Mouse (Mus musculus) liver, embryonic 16.5 days (tissue): ENCODE measurements at regions not wholly inside any gene's neighbourhood (a gene's known extent, or its start where the extent isn't known, plus 50 kb on each side); places are given as distances from the start of the nearest gene placed in this dataset.

Source experiments
- ATAC-seq: fragments of 200-750 bp; cut with Nextera tagmentation; 2 replicates; pipeline ENCODE4 v1.8.0; 2017; ENCODE audit warnings: low read depth, mild to moderate bottlenecking, moderate number of reproducible peaks, moderate library complexity
- H3K27ac ChIP-seq: fragments of 300-500 bp; sonication (generic); 2 replicates; pipeline ENCODE4 v1.5.1; 2014; ENCODE audit warnings: mild to moderate bottlenecking, low read length
- H3K27me3 ChIP-seq: fragments of 300-500 bp; sonication (generic); 2 replicates; pipeline ENCODE4 v1.6.1; 2014; ENCODE audit warnings: low read depth, low read length, mixed read lengths; ENCODE audit not compliant: control insufficient read depth, insufficient read depth
- H3K36me3 ChIP-seq: fragments of 300-500 bp; sonication (generic); 2 replicates; pipeline ENCODE4 v1.6.1; 2014; ENCODE audit warnings: mild to moderate bottlenecking; ENCODE audit not compliant: control insufficient read depth, insufficient read depth
- H3K4me1 ChIP-seq: fragments of 300-500 bp; sonication (generic); 2 replicates; pipeline ENCODE4 v1.6.1; 2014; ENCODE audit warnings: low read depth, low read length, mixed read lengths; ENCODE audit not compliant: control insufficient read depth
- H3K4me2 ChIP-seq: fragments of 300-500 bp; sonication (generic); 2 replicates; pipeline ENCODE4 v1.6.1; 2014; ENCODE audit warnings: low read depth, low read length, mixed read lengths
- H3K4me3 ChIP-seq: fragments of 300-500 bp; sonication (generic); 2 replicates; pipeline ENCODE4 v1.5.1; 2014; ENCODE audit warnings: low read depth, mild to moderate bottlenecking, low read length
- H3K9ac ChIP-seq: fragments of 300-500 bp; sonication (generic); 2 replicates; pipeline ENCODE4 v1.6.1; 2014; ENCODE audit warnings: low read depth, low read length
- H3K9me3 ChIP-seq: fragments of 300-500 bp; sonication (generic); replicated peaks from 2 replicates; pipeline ENCODE4 v1.6.1; 2016; ENCODE audit warnings: low read length; ENCODE audit not compliant: control insufficient read depth
- WGBS: fragments of 180-500 bp; shearing (Covaris S2); extraction: QIAGEN DNeasy Blood & Tissue Kit; methylation state at CpG from one replicate; pipeline ENCODE4 v1.1.7; 2014; ENCODE audit not compliant: insufficient replicate concordance; 5-methylcytosine and 5-hydroxymethylcytosine counted together

DNA sequence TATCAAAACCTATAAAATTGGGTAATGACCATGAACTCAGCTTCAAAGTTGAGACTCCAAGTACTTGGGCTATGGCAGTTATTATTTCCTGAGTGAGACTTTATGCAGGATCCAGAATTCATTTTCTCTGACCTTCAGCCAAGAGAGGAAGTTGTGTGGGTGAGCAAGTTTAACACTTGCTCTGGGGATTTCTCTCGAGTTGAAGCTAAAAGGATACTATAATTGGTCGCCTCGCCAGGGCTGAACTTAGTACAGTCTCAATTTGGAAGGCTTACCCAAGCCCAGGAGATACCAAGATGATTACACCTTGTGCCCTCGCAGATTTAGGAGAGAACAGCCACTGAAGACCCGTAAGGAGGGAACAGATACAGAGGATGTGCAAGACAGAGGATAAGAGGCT lies 570.4 kb upstream of the Atp2b1 start:
- Histone ChIP-seq H3K4me3 (no peak overlapping the region), H3K4me1 (no peaks in the 10 kb centered on the region), H3K27me3 (no peaks in the 10 kb centered on the region), H3K36me3 (no peaks in the 10 kb centered on the region), H3K9ac (no peak overlapping the region), H3K27ac (no peak overlapping the region), H3K9me3 (no peaks in the 10 kb centered on the region), H3K4me2 (no peak overlapping the region)
- WGBS, result 46% methylated on average over 5 of the region's 5 CpGs
- ATAC-seq, result no peak

DNA sequence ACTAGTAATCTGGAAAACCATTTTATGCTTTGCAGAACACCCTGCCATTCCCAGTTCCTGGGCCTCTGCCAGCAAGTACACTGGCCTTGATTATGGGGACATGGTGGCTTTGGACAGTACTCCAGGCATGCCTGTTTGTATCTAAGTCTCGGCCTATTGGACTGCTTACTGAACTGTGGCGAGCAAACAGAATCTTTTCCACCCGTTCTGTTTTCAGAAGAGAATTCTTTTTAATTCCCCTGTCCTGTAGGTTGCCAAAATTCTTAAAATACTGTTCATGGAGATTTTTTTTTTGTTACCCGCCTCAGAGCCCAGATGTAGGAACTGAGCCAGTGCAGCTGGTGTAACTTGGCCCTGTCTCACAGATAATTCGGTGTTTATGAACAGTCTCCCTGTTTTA lies 564.7 kb upstream of the Atp2b1 start:
- Histone ChIP-seq H3K9me3 (no peaks in the 10 kb centered on the region), H3K4me2 (no peak overlapping the region), H3K9ac (no peak overlapping the region), H3K4me3 (no peak overlapping the region), H3K4me1 (no peaks in the 10 kb centered on the region), H3K36me3 (no peaks in the 10 kb centered on the region), H3K27ac (no peak overlapping the region), H3K27me3 (no peaks in the 10 kb centered on the region)
- no peak for ATAC-seq
- WGBS, result 65% methylated on average over 5 of the region's 5 CpGs

DNA sequence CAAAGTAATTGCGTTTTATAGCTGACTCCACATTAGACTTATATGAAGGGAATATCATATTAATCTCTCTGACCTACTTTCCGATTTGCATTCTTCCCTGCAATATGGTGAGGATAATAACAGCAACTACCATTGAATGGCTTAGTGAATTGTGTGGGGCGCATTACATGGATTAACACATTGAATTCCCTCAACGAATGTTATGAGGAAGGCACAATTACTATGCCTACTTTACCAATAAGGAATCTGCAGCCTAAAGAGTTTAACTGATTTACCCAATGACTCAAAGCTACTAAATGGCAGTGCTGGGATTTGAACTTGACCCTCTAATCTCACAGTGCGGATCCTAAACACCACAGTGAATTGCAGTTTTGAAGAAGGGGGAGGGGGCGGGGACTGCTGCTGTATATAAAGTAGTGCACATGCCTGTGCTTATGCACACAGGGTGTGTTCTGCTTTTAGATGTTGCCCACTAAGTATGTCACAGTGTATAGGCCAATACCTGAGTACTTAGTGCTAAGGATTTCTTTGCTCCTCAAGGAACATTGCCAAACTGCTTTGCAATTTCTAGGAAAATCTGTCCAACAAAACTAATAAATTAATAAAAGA lies 563.8 kb upstream of the Atp2b1 start:
- Histone ChIP-seq H3K4me1 (no peaks in the 10 kb centered on the region), H3K4me2 (no peak overlapping the region), H3K27ac (no peak overlapping the region), H3K9ac (no peak overlapping the region), H3K4me3 (no peak overlapping the region), H3K27me3 (no peaks in the 10 kb centered on the region), H3K36me3 (no peaks in the 10 kb centered on the region), H3K9me3 (no peaks in the 10 kb centered on the region)
- ATAC-seq, result no peak
- WGBS, result 73% methylated on average over 6 of the region's 6 CpGs

- Histone ChIP-seq H3K27me3 (no peaks in the 10 kb centered on the region), H3K36me3 (no peaks in the 10 kb centered on the region), H3K9me3 (no peaks in the 10 kb centered on the region), H3K9ac (no peak overlapping the region), H3K4me1 (no peaks in the 10 kb centered on the region), H3K4me3 (no peak overlapping the region), H3K4me2 (no peak overlapping the region), H3K27ac (no peak overlapping the region)
- no peak for ATAC-seq
- WGBS, result 65% methylated on average over 2 of the region's 2 CpGs
Measured at GRCm38 (mm10) chr10:98352061-98352460, 562.1 kb upstream of the Atp2b1 start.

DNA sequence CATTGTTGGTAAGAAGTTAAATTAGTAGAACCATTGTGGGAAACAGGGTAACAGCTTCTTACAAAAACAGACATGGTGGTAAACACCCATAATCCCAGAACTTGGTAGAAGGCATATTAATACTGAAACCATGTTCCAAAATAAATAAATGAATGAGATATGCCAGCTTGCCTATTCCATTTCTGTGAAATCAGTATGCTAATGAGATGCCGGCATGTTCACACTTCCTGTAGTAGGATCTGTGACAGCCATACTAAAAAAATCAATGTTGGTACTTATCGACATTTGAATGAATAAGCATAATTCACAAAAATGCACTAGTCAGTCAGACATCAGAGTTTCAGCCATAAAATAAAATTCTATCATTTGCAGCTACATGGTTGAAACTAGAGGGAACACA lies 559.7 kb upstream of the Atp2b1 start:
- Histone ChIP-seq H3K27ac (no peak overlapping the region), H3K36me3 (no peaks in the 10 kb centered on the region), H3K27me3 (no peaks in the 10 kb centered on the region), H3K9ac (no peak overlapping the region), H3K4me2 (no peak overlapping the region), H3K9me3 (no peaks in the 10 kb centered on the region), H3K4me1 (no peaks in the 10 kb centered on the region), H3K4me3 (no peak overlapping the region)
- no peak for ATAC-seq
- WGBS, result 69% methylated on average over 2 of the region's 2 CpGs

GRCm38 (mm10) chr10:98364604-98365003 lies 549.6 kb upstream of the Atp2b1 start:
- WGBS, result 30% methylated on average over 2 of the region's 2 CpGs
- Histone ChIP-seq H3K4me2 (no peak overlapping the region), H3K36me3 (no peaks in the 10 kb centered on the region), H3K27ac (no peak overlapping the region), H3K27me3 (no peaks in the 10 kb centered on the region), H3K4me3 (no peak overlapping the region), H3K4me1 (no peaks in the 10 kb centered on the region), H3K9me3 (no peaks in the 10 kb centered on the region), H3K9ac (no peak overlapping the region)
- ATAC-seq, result no peak

DNA sequence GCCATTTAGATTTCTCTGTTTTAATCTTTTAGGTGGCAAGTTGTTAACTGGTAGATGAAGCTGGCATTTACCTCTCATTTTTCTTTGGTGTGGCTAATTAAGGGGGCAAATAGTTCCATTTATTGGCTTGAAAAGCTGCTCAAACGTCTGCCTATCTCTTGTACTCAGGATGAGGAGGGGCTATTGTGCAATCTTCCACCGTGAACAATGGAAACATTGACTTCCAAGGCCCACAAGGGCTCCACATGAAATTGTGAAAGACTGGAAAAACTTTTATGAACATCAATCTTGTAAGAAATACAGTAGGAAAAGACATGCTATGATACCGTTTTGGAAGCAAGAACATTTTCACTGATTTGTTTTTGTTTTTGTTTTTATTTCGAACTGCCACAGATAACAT lies 541.6 kb upstream of the Atp2b1 start:
- Histone ChIP-seq H3K9me3 (no peaks in the 10 kb centered on the region), H3K4me3 (no peak overlapping the region), H3K4me1 (no peaks in the 10 kb centered on the region), H3K36me3 (no peaks in the 10 kb centered on the region), H3K9ac (no peak overlapping the region), H3K27me3 (no peaks in the 10 kb centered on the region), H3K27ac (no peak overlapping the region), H3K4me2 (no peak overlapping the region)
- 33% methylated on average over 4 of the region's 4 CpGs for WGBS
- ATAC-seq, result no peak

GRCm38 (mm10) chr10:98373314-98373713 lies 540.9 kb upstream of the Atp2b1 start:
- Histone ChIP-seq H3K4me2 (no peak overlapping the region), H3K36me3 (no peaks in the 10 kb centered on the region), H3K9ac (no peak overlapping the region), H3K4me3 (no peak overlapping the region), H3K9me3 (no peaks in the 10 kb centered on the region), H3K27me3 (no peaks in the 10 kb centered on the region), H3K4me1 (no peaks in the 10 kb centered on the region), H3K27ac (no peak overlapping the region)
- WGBS, result 52% methylated on average over 3 of the region's 3 CpGs
- ATAC-seq, result no peak

- Histone ChIP-seq H3K4me3 (no peak overlapping the region), H3K27ac (no peak overlapping the region), H3K9ac (no peak overlapping the region), H3K4me2 (no peak overlapping the region), H3K4me1 (no peaks in the 10 kb centered on the region), H3K27me3 (no peaks in the 10 kb centered on the region), H3K9me3 (no peaks in the 10 kb centered on the region), H3K36me3 (no peaks in the 10 kb centered on the region)
- no peak for ATAC-seq
Measured at GRCm38 (mm10) chr10:98374684-98375083, 539.5 kb upstream of the Atp2b1 start.

DNA sequence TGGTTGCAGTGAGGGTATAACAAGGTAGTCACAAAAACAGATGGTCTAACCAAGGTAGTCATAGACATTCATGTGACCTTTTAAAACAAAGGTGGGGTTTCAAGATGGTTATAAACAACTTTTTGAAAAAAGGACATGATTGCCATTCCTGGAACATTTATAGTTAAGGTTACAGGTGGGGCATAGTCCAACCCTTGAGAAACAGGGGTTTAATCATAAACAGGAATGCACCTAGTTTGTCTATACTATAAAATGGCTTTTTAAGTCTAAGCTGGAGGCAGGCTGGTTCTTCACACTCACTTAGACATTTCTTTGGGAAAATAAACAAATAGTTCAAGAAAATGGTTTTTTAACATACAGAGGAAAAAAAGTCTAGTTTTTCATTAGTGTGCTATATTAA lies 525.7 kb upstream of the Atp2b1 start:
- no peaks in the 10 kb centered on the region for H3K9me3 ChIP-seq
- no peak overlapping the region for H3K27ac ChIP-seq
- H3K27me3 ChIP-seq, result no peaks in the 10 kb centered on the region
- ATAC-seq, result no peak
- no peak overlapping the region for H3K9ac ChIP-seq
- no peak overlapping the region for H3K4me2 ChIP-seq
- no peaks in the 10 kb centered on the region for H3K36me3 ChIP-seq
- H3K4me1 ChIP-seq, result no peaks in the 10 kb centered on the region
- no peak overlapping the region for H3K4me3 ChIP-seq
